Mouse (Mus musculus): ENCODE results near the gene Dhx8.

The Dhx8 gene

GRCm38 (mm10) chr11:101756616-101757015 is 23.9 kb downstream of the Dhx8 start:
- no peak for DNase-seq (ENCODE audit: low spot score in 2 of 2)

GRCm38 (mm10) chr11:101757366-101757765 is 24.6 kb downstream of the Dhx8 start:
- no peak for DNase-seq (ENCODE audit: low spot score in 2 of 2)

- no peak for DNase-seq (ENCODE audit: low spot score in 2 of 2)
Measured at GRCm38 (mm10) chr11:101758431-101758830, 25.7 kb downstream of the Dhx8 start.

GRCm38 (mm10) chr11:101759530-101759929 is 26.8 kb downstream of the Dhx8 start:
- DNase-seq (ENCODE audit: low spot score in 2 of 2): no peak

- no peak for DNase-seq (ENCODE audit: low spot score in 2 of 2)
Measured at GRCm38 (mm10) chr11:101763723-101764122, 31.0 kb downstream of the Dhx8 start.

GRCm38 (mm10) chr11:101764546-101764945 is 31.8 kb downstream of the Dhx8 start:
- no peak for DNase-seq (ENCODE audit: low spot score in 2 of 2)

- DNase-seq (ENCODE audit: low spot score in 2 of 2): no peak
Measured at GRCm38 (mm10) chr11:101767326-101767725, 34.6 kb downstream of the Dhx8 start.

- DNase-seq (ENCODE audit: low spot score in 2 of 2): no peak
Measured at GRCm38 (mm10) chr11:101768721-101769120, 36.0 kb downstream of the Dhx8 start.

GRCm38 (mm10) chr11:101770266-101770665 is 37.5 kb downstream of the Dhx8 start:
- no peak for DNase-seq (ENCODE audit: low spot score in 2 of 2)

- DNase-seq (ENCODE audit: low spot score in 2 of 2): no peak
Measured at GRCm38 (mm10) chr11:101772027-101772426, 39.3 kb downstream of the Dhx8 start.

- DNase-seq (ENCODE audit: low spot score in 2 of 2): no peak
Measured at GRCm38 (mm10) chr11:101772449-101772848, 39.7 kb downstream of the Dhx8 start.

- no peak for DNase-seq (ENCODE audit: low spot score in 2 of 2)
Measured at GRCm38 (mm10) chr11:101776846-101777245, 44.1 kb downstream of the Dhx8 start.

- DNase-seq (ENCODE audit: low spot score in 2 of 2): no peak
Measured at GRCm38 (mm10) chr11:101783135-101783534, 50.4 kb downstream of the Dhx8 start.

- DNase-seq (ENCODE audit: low spot score in 2 of 2): no peak
Measured at GRCm38 (mm10) chr11:101783584-101783983, 50.9 kb downstream of the Dhx8 start.

- DNase-seq (ENCODE audit: low spot score in 2 of 2): no peak
Measured at GRCm38 (mm10) chr11:101784072-101784471, 51.4 kb downstream of the Dhx8 start.

GRCm38 (mm10) chr11:101784488-101785142 is 51.9 kb downstream of the Dhx8 start:
- DNase-seq (ENCODE audit: low spot score in 2 of 2): no peak

- DNase-seq (ENCODE audit: low spot score in 2 of 2): peak; percentile 42 to 85
Measured at GRCm38 (mm10) chr11:101785143-101785851, 52.6 kb downstream of the Dhx8 start, which contains the start of gene Etv4. Etv4 (minus strand) TSS chr11:101785371.

- no peak for DNase-seq (ENCODE audit: low spot score in 2 of 2)
Measured at GRCm38 (mm10) chr11:101785852-101786205, 53.1 kb downstream of the Dhx8 start.

GRCm38 (mm10) chr11:101786651-101787050 is 53.9 kb downstream of the Dhx8 start:
- no peak for DNase-seq (ENCODE audit: low spot score in 2 of 2)

GRCm38 (mm10) chr11:101787432-101787831 is 54.7 kb downstream of the Dhx8 start:
- no peak for DNase-seq (ENCODE audit: low spot score in 2 of 2)

- DNase-seq (ENCODE audit: low spot score in 2 of 2): no peak
Measured at GRCm38 (mm10) chr11:101790811-101791526, 58.2 kb downstream of the Dhx8 start.

- DNase-seq (ENCODE audit: low spot score in 2 of 2): no peak
Measured at GRCm38 (mm10) chr11:101797355-101797754, 64.6 kb downstream of the Dhx8 start.

GRCm38 (mm10) chr11:101798083-101798482 is 65.4 kb downstream of the Dhx8 start:
- no peak for DNase-seq (ENCODE audit: low spot score in 2 of 2)
